Mouse (Mus musculus) brain, embryonic 14.5 days (tissue): ENCODE data around the gene Rreb1. TPM values are rescaled to one million over a fixed set of nuclear protein-coding genes. Genes with fewer than 3 reads are reported as not detected.

ENCODE experiments used
- DNase-seq: peaks from one replicate; pipeline ENCODE4 v3.0.0-alpha.2; 2011; ENCODE audit warnings: low read depth
- CTCF ChIP-seq: fragments of 200-500 bp; IDR thresholded peaks from 2 replicates; pipeline ENCODE4 v1.5.1; 2012; ENCODE audit warnings: inconsistent platforms, mild to moderate bottlenecking, moderate library complexity, borderline replicate concordance; ENCODE audit not compliant: insufficient read depth, insufficient read length; ENCODE audit errors: extremely low read depth
- POLR2A ChIP-seq: fragments of 200-500 bp; IDR thresholded peaks from 2 replicates; pipeline ENCODE4 v1.6.1; 2012; ENCODE audit warnings: mild to moderate bottlenecking, inconsistent platforms, borderline replicate concordance; ENCODE audit not compliant: poor library complexity, insufficient read depth, insufficient read length, severe bottlenecking; ENCODE audit errors: extremely low read depth
- polyA plus RNA-seq: library from polyadenylated mRNA; depleted of rRNA; stranded (reverse); fragments of >200 nt; gene quantifications from 2 replicates; pipeline ENCODE4 v1.2.3, GENCODE M21; 2012; rRNA removed

Rreb1 gene
- 5.2 and 8.0 TPM in 2 replicates for polyA plus RNA-seq

- no peak for TF ChIP-seq CTCF
- no peak for TF ChIP-seq POLR2A
- peak; percentile 49 for DNase-seq
These were observed at the start of gene Rreb1 for GRCm38 (mm10) chr13:37778147-37778593. Gene Rreb1 (plus strand): TSS chr13:37778400.

GRCm38 (mm10) chr13:37728551-37728950 is 49.6 kb upstream of the Rreb1 start:
- TF ChIP-seq POLR2A (no peak), CTCF (no peak)
- DNase-seq = peak; percentile 2

- TF ChIP-seq CTCF (no peak), POLR2A (no peak)
- DNase-seq = no peak
These were observed 46.1 kb upstream of the Rreb1 start for GRCm38 (mm10) chr13:37731914-37732693.

- DNase-seq = no peak
- TF ChIP-seq POLR2A = no peak
- no peak for TF ChIP-seq CTCF
These were observed 43.7 kb upstream of the Rreb1 start for GRCm38 (mm10) chr13:37734501-37734900.

GRCm38 (mm10) chr13:37740111-37740510 is 38.1 kb upstream of the Rreb1 start:
- no peak for DNase-seq
- no peak for TF ChIP-seq POLR2A
- no peak for TF ChIP-seq CTCF

- TF ChIP-seq CTCF (no peak), POLR2A (no peak)
- no peak for DNase-seq
These were observed 37.4 kb upstream of the Rreb1 start for GRCm38 (mm10) chr13:37740752-37741151.

- TF ChIP-seq POLR2A (no peak), CTCF (no peak)
These were observed 36.0 kb upstream of the Rreb1 start for GRCm38 (mm10) chr13:37742248-37742647.

GRCm38 (mm10) chr13:37747504-37747903 is 30.7 kb upstream of the Rreb1 start:
- DNase-seq = no peak
- TF ChIP-seq CTCF = no peak
- no peak for TF ChIP-seq POLR2A

More at GRCm38 (mm10) chr13:37742248-37742647, 36.0 kb upstream of the Rreb1 start:
- DNase-seq = no peak

GRCm38 (mm10) chr13:37749485-37749884 is 28.7 kb upstream of the Rreb1 start:
- TF ChIP-seq POLR2A (no peak), CTCF (no peak)
- DNase-seq = peak; percentile 44

GRCm38 (mm10) chr13:37751154-37751950 is 26.8 kb upstream of the Rreb1 start:
- DNase-seq = no peak
- TF ChIP-seq POLR2A = no peak
- TF ChIP-seq CTCF = no peak

- no peak for DNase-seq
- TF ChIP-seq CTCF (no peak), POLR2A (no peak)
These were observed 18.7 kb upstream of the Rreb1 start for GRCm38 (mm10) chr13:37759341-37760012.
